Mouse (Mus musculus): ENCODE measurements around the gene Kcna5. TPM values are rescaled to one million over a fixed set of nuclear protein-coding genes. Genes with fewer than 3 reads are reported as not detected.

Gene Kcna5
- total and polyA plus RNA-seq, 3 experiments, result not detected

DNA sequence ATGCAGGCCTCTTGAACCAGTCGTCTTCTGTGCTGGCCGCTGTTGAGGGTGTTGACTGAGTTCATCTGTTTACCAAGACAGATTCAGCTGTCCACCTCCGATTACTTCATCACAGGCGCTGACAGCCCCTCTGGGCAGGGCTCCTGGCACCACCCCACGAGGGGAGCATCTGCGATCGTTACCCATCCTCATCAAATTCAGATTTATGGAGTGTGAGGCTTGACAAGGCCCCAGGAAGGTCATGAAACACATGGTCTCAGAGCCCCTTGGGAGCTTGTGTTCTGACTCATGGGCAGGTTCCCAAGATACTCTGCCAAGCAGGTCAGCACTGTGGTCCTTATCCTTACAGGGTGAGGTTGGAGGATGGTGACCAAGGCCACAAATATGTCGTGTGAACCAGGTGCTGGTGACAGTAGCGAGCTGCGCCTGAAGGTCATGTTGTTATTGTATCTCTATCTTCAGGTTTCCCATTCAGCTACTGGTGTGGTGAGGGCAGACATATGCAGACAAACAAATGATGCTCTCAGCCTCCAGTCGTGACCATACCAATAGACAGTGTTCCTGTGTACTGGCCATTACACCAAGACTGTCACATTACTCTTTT, 51.8 kb downstream of the Kcna5 start:
- H3K4me2 ChIP-seq (ENCODE audit: insufficient read depth, low read depth, poor library complexity, severe bottlenecking), result no peak overlapping the region
- no peak overlapping the region for H3K9ac ChIP-seq (ENCODE audit: insufficient read depth, low read depth)
- dilution Hi-C loops (cut with MboI; ENCODE audit: extremely low pct_ligation_motif_present, extremely low pct_unique_long_range_greater_than_20kb, low sequenced_read_pairs) (no loop called here), in situ Hi-C loops (cut with MboI; ENCODE audit: low pct_ligation_motif_present, low pct_unique_long_range_greater_than_20kb, low sequenced_read_pairs) (loop anchor here (10.0 to 25.0 kb wide), 2 partner anchors 329 to 871 kb away; no protein-coding TSS in a partner anchor)
- H3K27me3 ChIP-seq (replicated peaks), result peaks cover 71% of the 10 kb centered on the region
- TF ChIP-seq TBP (conservative IDR thresholded peaks at IDR 0.05; ENCODE audit: low read depth, low read length) (no peak), ZC3H11A (IDR thresholded peaks at IDR 0.05; ENCODE audit: low read depth, low read length) (no peak), USF1 (IDR thresholded peaks at IDR 0.05; ENCODE audit: low read depth, low read length) (no peak), HCFC1 (IDR thresholded peaks at IDR 0.05; ENCODE audit: low read depth, low read length) (no peak), NRF1 (IDR thresholded peaks at IDR 0.05; ENCODE audit: low read depth, low read length) (no peak), SMC3 (IDR thresholded peaks at IDR 0.05; ENCODE audit: low read depth, low read length) (no peak), ZMIZ1 (IDR thresholded peaks at IDR 0.05; ENCODE audit: low read depth, low read length) (no peak), MEF2A (IDR thresholded peaks at IDR 0.05; ENCODE audit: borderline replicate concordance, low read depth, low read length) (no peak), ZNF384 (IDR thresholded peaks at IDR 0.05; ENCODE audit: low read depth, low read length) (no peak), JUND (conservative IDR thresholded peaks at IDR 0.05; ENCODE audit: low read depth, low read length) (no peak), MYC (IDR thresholded peaks at IDR 0.05; ENCODE audit: low read depth, low read length) (no peak)
- no peak overlapping the region for H3K27ac ChIP-seq (ENCODE audit: insufficient read depth, low read depth)
- H3K36me3 ChIP-seq (replicated peaks in 1 of 2; ENCODE audit: control insufficient read depth in 1 of 2, insufficient read depth in 1 of 2, low read length in 1 of 2), result no peaks in the 10 kb centered on the region
- no peaks in the 10 kb centered on the region for H3K4me1 ChIP-seq (ENCODE audit: control insufficient read depth in 1 of 2, insufficient read depth in 2 of 2)
- DNase-seq (ENCODE audit: extremely low read depth), result no peak
- no peaks in the 10 kb centered on the region for H3K9me3 ChIP-seq (replicated peaks; ENCODE audit: low read length)
- H3K79me2 ChIP-seq (replicated peaks; ENCODE audit: control insufficient read depth, extremely low read depth, insufficient read depth, poor library complexity, severe bottlenecking), result no peaks in the 10 kb centered on the region
- no peak overlapping the region for H3K4me3 ChIP-seq (replicated peaks in 1 of 3; ENCODE audit: low read depth in 2 of 3, low read length in 2 of 3, poor library complexity in 1 of 3)

Other genes with a start within 250 kb of the Kcna5 start
- gene Kcna1, start 111.0 kb upstream of the Kcna5 start, total RNA-seq (2012; rRNA removed), result not detected in 2 replicates
- gene Kcna1, start 111.0 kb upstream of the Kcna5 start, total RNA-seq (2014; rRNA removed), result not detected in 2 replicates
- gene Kcna1, start 111.0 kb upstream of the Kcna5 start, polyA plus RNA-seq (2012; ENCODE audit: insufficient read length, low read depth), result not detected in 2 replicates
- not detected in 2 replicates for gene Kcna6, start 205.3 kb upstream of the Kcna5 start, total RNA-seq (2012; rRNA removed)
- gene Kcna6, start 205.3 kb upstream of the Kcna5 start, total RNA-seq (2014; rRNA removed), result not detected in 2 replicates
- not detected in 2 replicates for gene Kcna6, start 205.3 kb upstream of the Kcna5 start, polyA plus RNA-seq (2012; ENCODE audit: insufficient read length, low read depth)

Data from CH12.LX (cell line).